Mouse (Mus musculus): ENCODE measurements around the gene Trio.

Trio gene

DNA sequence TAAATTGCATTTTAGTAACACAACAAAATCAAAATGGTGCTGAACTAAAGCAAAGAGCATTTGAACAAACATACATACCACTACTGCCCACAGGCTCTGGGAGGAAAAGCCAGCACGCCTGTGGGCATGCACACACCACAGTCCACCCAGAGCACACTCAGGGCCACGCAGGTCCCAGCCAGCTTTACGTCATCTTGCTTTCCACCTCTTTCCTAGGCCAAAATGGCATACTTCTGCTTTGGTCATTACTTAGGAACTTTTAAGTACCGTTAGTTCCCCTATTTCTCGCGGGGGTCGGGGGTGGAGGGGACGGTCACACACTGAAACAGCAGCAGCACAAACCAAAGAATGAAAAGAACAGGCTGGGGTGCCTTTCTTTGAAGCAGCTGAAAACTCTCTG lies 242.6 kb downstream of the Trio start:
- no peak for DNase-seq (ENCODE audit: low read depth in 2 of 2, low spot score in 2 of 2)

DNA sequence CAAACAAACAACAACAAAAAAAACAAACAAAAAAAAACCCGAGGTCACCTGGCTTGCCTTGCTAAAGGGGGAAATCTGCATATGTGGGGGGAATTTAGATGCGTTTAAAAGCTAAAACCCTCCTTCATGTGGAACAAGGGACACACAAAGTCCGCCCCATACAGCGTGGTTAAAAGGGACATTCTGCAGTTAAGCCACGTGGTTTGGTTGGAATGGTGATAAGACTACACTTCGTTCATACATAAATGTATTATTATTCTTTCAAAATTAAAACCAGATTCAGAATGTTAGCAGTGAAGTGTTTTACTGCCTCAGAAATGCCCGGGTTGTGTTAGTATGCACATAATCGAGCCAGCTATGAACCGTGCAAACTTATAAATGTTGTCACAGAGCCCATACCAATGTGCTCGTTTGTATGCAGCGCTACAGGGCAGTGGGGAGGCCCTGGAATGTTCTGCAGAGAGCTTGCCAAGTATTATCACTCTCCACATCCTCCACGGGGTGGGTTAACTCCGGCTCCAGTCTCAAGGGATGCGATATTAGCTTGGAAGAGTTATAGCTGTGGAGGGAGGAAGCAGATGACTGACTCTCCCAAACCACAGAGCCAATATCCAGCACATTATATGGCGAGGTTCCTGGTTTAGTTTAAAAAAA lies 243.1 kb downstream of the Trio start:
- no peak for DNase-seq (ENCODE audit: low read depth in 2 of 2, low spot score in 2 of 2)

DNA sequence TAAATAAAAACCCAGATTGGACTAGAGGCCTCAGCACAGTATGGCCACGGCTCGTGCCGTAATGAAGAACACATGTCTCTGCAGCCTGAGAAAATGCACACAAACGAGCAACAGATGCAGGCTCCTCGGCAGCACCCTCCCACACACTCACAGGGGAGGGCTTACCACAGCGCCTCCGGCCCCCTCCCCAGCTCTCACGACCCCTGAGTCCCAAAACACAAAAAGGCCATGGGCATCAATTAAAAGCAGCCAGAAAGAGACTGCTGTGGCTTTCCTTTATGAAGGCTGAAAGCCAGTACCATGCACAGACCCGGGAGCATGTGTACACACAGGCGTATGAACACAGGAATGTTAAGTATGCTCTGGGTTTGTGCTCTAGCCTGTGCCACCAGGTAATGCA lies 245.8 kb downstream of the Trio start:
- no peak for DNase-seq (ENCODE audit: low read depth in 2 of 2, low spot score in 2 of 2)

DNA sequence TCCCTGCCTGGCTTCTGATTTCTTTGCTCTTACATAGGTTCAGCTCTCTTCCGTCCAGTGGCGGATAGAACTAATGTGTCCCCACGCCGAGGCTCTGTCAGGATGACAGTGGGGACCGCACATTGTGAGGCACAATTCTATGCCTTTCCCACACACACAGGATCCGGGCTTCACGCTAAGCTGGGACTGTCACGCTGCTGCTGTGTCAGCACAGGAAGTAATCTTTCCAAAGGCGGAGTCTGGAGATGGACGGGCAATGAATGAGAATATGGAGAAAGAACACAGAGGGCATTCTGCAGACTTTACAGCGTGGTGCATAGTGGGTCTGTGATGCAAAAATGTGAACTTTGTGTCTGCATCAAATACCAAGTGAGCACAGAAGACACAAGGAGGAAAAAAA lies 246.2 kb downstream of the Trio start:
- DNase-seq (ENCODE audit: low read depth in 2 of 2, low spot score in 2 of 2): no peak

DNA sequence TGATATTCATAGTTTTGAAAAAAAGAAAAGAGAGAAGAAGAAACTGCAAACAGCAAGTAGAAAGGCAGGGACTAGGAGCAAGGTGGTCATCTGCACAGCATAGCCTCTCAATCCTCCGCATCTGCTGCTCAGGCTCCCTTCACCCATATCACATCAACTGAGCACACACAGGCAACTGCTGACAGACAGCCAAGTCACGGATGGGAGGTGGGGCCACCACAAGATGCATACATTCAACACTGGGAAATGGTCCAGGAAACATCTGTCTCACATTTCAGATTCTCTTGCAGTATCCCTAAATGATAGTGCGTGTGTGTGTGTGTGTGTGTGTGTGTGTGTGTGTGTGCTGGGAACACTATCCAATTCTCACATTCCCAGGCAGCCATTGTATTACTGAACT lies 247.4 kb downstream of the Trio start:
- DNase-seq (ENCODE audit: low read depth in 2 of 2, low spot score in 2 of 2): no peak

DNA sequence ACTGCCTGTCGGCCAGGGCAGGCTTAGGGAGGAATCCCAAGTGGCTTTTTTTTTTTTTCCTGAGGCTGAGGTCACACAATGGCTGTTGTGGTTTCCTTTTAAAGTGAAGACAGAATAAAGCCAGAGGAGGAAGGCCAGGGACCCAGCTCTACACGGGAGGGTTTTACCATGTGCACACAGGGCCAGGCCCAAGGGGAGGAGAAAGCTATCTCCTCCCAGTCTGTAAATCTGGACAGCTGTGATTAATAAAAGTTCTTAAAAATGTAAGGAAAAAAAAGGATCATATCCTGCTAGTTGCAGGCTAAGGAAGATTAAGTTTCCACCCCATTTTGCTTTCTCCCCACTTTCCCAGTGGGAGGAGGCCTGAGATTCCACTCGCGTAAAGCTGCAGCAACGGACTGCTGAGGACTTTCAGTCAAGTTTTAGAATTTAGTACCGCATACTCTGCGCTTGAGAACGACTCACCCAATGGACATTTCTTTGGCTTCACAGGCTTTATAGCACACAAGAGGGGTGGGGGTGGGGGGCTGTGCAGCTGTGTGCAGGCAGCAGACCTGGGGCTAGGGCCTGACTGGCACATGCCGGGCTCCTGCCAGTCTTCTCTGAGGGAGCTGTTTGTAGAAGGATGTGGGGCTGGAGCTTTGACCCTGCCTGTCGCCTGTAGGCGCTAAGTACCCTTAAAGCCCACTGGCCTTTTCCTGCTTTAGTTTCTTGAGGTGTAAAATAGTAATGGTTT lies 248.0 kb downstream of the Trio start:
- no peak for DNase-seq (ENCODE audit: low read depth in 2 of 2, low spot score in 2 of 2)

DNA sequence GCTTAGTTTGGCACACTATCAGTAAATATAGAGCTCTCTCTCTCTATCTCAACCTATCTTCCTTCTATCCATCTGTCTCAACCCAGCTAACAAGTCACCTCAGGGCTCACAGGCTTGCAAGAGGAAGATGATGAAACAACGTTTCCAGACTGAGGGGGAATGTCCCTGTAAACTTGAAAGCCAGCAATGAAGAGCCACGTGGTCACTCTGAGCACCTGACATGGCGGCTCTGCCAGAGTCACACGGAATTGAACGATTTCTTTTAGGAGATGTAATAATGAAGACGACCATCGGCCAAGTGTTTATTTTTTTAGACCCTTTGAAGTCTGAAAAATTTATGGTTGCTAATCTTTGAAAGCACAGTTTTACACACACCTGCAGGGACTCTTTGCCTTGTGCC lies 251.2 kb downstream of the Trio start:
- no peak for DNase-seq (ENCODE audit: low read depth in 2 of 2, low spot score in 2 of 2)

DNA sequence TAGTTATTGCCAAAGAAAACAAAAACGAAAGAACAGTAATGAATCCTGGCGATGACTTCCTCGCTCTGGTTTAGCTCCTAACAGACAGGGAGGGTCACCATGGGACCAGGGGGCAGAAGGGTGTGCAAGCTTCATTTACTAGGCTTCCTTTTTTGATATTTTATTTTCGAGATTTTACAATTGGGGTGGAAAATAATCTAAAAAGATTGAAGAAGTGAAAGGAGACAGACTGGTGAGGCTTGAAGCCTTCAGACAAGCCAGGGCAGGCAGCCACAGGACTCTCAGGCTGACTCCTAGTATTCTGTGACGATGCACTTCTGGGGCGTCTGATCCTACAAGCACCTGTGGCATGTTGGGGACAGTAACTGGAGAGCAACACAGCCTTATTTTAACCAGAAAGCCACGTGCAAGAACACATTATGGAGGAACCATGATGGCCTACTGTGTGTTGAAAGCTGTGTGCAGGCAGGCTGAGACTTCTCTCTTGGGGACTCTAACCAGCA lies 253.5 kb downstream of the Trio start:
- DNase-seq (ENCODE audit: low read depth in 2 of 2, low spot score in 2 of 2): no peak

DNA sequence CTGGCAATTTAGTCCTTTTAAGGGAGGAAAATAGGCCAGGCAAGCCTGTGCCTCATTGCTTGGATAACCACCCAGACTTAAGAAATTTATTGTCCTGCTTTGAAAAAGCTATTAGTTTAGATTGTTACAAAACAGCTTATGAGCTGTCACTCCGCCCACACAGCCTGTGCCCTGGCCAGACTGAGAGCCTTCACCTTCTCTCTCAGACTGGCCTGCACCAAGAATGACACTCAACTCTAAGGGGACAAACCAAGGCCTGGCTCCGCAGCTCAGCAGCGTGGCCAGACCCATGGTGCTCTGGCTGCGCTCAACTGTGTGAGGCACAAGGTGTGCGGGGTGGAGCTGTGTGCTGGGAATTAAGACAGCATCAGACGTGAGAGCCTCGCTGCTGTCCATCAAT lies 254.1 kb downstream of the Trio start:
- no peak for DNase-seq (ENCODE audit: low read depth in 2 of 2, low spot score in 2 of 2)

DNA sequence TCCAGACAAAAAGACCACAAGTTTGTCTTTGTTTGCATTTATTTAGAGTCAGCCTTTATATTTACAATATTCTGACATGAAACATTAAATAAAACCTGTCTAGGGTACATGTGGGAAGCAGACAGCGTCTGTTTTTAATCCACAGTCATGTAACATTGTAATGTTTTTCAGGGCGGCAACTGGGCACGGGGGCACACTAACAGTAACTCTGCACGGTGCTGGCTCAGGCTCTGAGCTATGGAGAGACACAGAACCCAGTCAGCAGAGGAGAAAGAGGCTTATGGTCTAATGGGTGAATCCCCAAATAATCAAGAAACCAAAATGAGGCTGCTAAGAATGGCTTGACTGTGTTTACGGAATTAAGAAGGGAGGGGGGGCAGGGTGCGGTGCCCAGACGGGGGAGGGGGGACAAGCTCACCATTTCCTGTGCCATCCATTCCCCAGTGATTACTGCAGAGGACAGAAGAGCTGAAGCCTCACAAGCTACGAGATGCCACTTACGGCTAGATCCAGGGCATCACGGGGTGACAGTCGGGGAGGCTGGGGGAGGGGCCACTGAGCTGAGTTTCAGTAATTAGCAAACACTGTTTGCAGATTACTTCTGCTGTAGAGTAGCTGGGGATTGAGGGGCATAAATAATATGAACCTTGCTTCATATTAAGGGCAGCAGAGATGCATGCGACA lies 255.0 kb downstream of the Trio start:
- DNase-seq (ENCODE audit: low read depth in 2 of 2, low spot score in 2 of 2): no peak

DNA sequence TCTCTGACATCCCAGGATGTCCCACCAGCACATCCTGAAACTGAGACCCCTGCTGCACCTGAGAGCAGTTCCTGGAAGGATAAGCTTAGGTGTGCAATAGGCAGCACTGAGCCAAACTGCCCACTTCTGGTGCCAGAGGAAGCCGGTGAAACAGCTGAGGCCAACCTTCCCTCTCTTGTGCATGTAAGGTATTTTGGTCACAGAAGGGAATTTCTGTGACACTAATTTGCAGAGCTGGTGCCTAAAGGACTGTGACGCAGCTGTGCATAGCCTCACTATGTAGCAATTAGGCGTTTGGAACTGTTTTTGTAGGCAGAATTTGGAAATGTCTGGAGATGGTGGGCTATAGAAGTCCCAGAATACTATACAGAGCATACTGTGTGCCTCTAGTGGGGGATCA lies 264.2 kb downstream of the Trio start:
- DNase-seq (ENCODE audit: low read depth in 2 of 2, low spot score in 2 of 2): no peak

DNA sequence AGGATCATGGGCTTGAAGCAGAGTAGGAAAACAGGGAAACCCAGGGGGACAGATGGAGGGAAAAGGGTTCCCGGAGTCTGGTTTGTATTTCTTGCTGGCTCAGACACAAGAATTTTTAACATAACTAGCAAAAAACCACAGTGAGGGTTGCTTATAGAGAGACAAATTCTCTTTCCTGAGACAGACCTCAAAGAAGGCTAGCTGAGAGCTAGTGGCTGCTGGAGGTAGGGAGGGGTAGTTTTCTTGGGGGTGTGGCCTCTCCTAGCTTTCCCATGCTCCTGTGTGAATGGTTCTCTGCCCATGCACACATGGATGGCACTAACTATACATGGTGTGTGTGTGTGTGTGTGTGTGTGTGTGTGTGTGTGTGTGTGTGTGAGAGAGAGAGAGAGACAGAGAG lies 265.0 kb downstream of the Trio start:
- no peak for DNase-seq (ENCODE audit: low read depth in 2 of 2, low spot score in 2 of 2)

DNA sequence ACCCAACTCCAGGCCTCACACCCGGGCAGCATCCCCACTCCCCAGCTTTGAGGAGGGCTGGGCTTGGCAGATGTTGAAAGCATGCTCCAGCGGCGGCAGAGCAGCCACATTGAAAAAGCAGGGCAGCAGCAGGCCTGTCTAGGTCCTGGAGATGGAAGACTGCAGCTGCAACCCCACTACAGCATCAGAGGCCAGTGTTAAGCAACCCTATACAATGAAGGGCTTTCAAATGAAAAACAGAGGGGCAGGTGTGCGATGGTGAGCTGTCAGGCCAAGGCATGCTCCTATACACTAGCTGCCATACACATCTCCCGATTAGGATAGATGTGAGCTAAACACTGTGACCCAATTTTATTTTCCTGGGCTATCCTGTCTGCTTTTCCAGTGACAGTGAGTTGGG lies 265.8 kb downstream of the Trio start:
- no peak for DNase-seq (ENCODE audit: low read depth in 2 of 2, low spot score in 2 of 2)

DNA sequence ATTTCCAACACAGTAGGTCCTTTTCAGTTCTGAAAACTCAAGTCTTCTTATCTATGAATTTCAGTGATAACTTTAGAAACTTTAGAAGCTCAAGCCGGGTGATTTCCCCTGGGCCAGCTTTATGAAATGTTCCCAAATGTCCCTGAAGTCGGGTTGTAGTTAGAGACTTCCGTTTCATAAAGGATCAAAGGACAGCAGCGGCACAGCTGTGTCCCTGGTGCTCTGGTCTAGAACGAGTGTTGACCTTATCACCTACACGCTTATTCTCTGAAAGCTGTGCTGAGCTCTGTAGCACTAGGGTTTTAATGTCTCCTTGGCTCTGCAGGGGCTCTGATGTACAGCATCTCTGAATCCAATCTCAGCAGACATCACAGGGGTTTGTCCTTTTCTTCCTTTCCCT lies 267.0 kb downstream of the Trio start:
- DNase-seq (ENCODE audit: low read depth in 2 of 2, low spot score in 2 of 2): no peak

DNA sequence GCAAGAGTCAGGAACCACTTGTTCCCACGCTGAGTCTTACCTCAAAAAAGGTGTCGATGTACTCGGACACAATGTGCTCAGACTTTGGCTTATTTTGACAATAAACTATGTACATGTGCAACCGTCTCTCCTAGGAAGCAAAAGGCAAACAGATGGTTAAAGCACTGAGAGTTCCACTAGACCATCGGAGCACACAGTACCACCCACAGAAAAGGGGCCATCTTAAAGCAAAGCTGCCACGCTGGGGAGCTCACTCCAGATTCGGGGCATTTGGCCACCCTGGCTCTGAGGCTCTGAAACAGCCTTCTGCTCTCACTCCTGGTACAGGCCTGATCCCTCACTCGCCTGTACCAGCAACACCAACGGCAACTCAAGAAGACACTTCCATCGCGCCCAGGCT lies 269.2 kb downstream of the Trio start:
- no peak for DNase-seq (ENCODE audit: low read depth in 2 of 2, low spot score in 2 of 2)

DNA sequence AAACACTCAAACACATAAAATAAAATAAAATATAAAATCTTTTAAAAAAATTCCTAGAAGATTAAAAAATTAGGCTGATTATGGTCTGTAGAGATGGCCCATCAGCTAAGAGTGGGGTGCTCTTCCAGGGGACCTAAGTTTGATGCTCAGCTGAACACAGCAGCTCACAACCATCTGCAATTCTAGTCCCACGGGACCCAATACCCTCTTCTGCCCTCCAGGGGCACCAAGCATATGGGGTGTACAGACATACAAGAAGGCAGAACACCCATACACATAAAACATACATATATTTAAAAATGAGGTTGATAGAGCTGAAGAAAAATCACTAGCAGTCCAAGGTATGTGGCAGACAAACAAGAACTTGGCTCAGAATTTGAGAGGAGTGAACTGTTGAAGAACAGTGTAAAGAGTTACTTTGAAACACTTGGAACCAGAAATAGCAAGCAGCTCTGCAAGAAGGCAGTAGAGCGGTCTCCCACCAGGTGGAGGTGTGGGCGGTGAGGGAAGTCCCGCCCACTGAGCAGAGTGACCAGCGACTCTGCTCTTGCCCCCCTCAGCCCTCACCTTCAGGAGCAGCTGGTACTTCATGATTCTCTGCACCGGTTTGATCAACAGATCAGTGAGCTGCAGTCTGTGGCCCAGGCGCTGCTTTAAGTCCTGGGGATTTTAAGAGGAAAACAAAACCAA lies 270.9 kb downstream of the Trio start:
- no peak for DNase-seq (ENCODE audit: low read depth in 2 of 2, low spot score in 2 of 2)

DNA sequence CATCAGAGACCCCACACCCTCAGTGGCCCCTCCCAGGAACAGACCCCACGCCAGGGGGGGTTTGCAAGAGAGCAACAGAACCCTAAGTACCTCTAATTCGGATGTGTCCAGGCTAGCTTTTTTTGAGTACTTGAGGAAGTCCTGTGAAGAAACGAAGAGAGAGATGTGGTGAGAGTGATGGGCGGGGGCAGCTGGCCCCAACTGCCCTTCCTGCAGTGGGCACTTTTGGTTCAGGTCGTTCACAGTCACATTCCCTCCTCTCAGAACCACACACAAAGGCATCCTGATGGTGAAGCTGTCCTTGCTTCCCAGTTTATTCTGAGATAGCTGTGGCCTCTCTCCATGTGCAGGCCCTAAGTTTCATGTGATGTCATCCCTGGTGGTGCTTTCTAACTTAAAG lies 271.7 kb downstream of the Trio start:
- DNase-seq (ENCODE audit: low read depth in 2 of 2, low spot score in 2 of 2): no peak

DNA sequence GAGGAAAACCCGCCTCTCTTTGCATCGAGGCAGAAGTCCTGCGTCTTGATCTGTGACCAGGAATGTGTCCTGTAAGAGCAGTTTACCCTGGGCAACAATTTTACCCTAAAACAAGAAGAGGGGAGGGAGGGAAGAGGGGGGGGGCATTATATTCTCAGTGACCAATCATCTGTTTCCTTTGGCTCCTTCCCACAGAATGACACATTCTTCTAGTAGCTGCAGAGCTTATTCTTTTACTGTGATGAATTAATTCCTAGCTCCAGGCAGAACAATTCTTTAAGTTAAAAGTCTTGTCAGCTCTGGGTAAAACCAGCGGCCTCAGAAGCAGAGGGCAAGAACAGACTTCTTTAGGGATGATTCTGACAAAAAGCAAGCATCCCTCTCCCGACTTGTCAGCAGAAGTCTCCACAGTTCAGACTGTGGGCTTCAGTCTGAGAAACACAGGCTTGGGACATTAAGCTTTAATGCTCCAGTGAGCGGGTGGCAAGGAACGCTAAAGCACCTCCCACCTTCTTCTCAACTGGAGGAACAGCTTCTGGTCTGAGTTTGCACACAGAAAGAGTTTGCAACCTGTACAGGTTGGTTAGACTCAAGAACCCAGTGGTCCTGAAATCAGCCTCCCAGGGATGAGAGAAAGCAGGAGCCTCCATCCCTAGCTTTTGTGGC lies 272.8 kb downstream of the Trio start:
- no peak for DNase-seq (ENCODE audit: low read depth in 2 of 2, low spot score in 2 of 2)

DNA sequence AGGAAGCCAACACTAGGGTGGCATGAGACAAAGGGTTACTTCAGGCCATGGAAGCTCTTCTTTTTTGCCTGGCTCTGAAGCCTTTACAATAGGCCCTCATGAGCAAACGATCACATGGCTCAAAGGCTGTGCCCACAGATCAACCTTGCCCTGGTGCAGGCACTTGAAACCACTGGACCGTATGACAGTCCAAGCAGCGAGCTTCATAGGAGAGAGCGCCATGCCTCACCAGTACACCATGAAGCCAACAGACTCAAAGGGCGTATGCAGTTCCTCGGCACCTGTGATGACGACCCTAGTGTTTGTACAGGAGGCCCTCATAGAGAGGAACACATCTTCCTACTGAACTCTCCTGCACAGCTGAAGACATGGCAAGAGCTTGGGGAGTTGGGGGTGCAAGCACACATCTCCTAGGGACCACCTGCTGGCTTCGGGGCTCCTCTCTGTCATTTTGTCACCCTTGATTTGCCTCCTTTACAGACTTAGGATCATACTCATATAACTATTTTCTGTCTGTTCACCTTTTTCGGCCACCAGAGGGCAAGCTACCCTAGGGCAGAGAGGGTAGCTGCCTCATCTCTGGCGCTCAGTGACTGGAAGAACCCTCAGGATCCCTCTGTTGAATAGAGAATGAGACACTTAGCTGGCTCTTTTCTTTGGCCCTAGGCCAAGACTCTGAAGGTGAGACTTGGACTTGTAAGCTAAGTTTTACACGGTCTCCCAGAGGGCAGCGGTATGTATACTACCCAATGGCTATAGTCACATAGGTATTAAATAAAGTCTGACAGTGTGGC lies 273.8 kb downstream of the Trio start:
- peak; percentile 65 to 75 for DNase-seq (ENCODE audit: low read depth in 2 of 2, low spot score in 2 of 2)

DNA sequence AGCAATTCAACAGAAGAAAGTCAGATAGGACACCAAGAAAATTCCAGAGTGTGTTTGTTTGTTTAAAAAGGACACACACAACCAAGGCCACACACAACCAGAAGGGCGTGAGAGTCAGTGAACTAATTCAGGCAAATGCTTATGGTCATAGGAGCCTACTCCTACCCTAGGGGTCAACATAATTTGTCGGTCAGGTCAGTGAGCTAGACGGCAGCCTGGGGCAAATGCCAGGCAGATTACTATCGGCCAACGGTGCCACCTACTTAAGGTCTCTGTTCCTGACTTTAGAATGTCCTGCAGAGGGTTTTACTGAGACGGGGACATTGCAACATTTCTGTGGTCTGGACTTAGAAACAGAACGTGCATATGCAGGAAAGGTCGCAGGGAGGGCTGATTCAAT lies 276.9 kb downstream of the Trio start:
- DNase-seq (ENCODE audit: low read depth in 2 of 2, low spot score in 2 of 2): no peak

Data from CD8-positive naive resting alpha-beta T cell, adult 2 months (primary cell).